ENCODE assay signal across 8 mouse cellular contexts in the genomic region with DNA sequence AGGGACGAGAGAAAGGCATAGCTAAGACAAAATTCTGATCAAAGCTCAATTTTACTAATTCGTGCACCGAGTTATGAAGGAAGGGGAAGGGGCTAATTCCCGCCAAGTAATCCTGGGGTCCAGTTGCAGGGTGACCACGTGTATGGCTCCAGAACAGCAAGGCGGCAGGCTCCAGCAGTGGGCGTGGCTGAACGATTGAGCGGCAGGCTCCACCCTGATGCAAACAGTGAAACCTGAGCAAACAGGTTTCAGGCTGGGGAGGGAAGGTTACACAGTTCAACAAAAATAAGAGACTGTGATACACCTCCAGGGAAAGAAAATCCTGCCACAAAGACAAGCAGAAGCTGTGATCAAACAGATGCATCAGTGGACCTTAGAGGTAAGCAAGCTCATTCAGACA. TPM values are rescaled to one million over a fixed set of nuclear protein-coding genes. Genes with fewer than 3 reads are reported as not detected.
DNase-seq lines count a peak whose midpoint lies in the region; ATAC-seq and TF ChIP-seq lines count a peak whose summit lies in the region.
"Not testable (repeated sequence)": the region's sequence is repeated elsewhere in the genome, so short reads cannot be mapped to it uniquely, and the experiment has no call there.
"Had no signal": no experiment of that assay in that cellular context is flagged by ENCODE, and none has a peak within 500 bp of the region (broad histone marks: within the 10 kb centered on the region; RNA-seq: fewer than 3 reads in every experiment).

No protein-coding gene starts in this region.

- not testable (repeated sequence) for ATAC-seq in liver, embryonic 15.5 days (ENCODE audit: insufficient read depth)
- ATAC-seq in stomach, postnatal 0 days (ENCODE audit: low FRiP score, low TSS enrichment), result peak; percentile 81

- H3K4me2 ChIP-seq in liver, embryonic 15.5 days, result peak overlapping the region; percentile 7; the same call in 1 of the 2 replicates
- not testable (repeated sequence) for H3K4me2 ChIP-seq in stomach, postnatal 0 days (replicated peaks; ENCODE audit: low read depth)

- DNase-seq in ES-CJ7 (ENCODE audit: low read depth, low spot score) (peak; percentile 54), ZHBTc4 (ENCODE audit: low read depth, low spot score) (peak; percentile 64)
- not testable (repeated sequence) for DNase-seq in kidney, adult 2 months
- peak; percentile 35 for DNase-seq in lung, postnatal 36 days
- peak; percentile 75 for DNase-seq in stomach, postnatal 0 days (ENCODE audit: low spot score)
- peak; percentile 58 for DNase-seq in yolk sac, embryonic 10.5 days (ENCODE audit: low spot score)

- peak overlapping the region; percentile 38; the same call in 1 of the 2 replicates for H3K27ac ChIP-seq in kidney, adult 2 months (ENCODE audit: insufficient read depth, low read depth, low read length)
- H3K27ac ChIP-seq in liver, embryonic 15.5 days (replicated peaks); stomach, postnatal 0 days (replicated peaks): not testable (repeated sequence)

- not testable (repeated sequence) for H3K4me1 ChIP-seq in kidney, adult 2 months (ENCODE audit: control insufficient read depth, insufficient read depth, low read length); liver, embryonic 15.5 days (replicated peaks); stomach, postnatal 0 days (replicated peaks; ENCODE audit: control insufficient read depth, insufficient read depth)

- TF ChIP-seq EP300 in stomach, postnatal 0 days (optimal IDR thresholded peaks at IDR 0.05), result not testable (repeated sequence)

- 40% methylated on average over 9 of the region's 9 CpGs for WGBS in kidney, adult 2 months
- 36% methylated on average over 9 of the region's 9 CpGs for WGBS in liver, embryonic 15.5 days (ENCODE audit: insufficient replicate concordance)
- WGBS in stomach, postnatal 0 days, result 37% methylated on average over 9 of the region's 9 CpGs

- not testable (repeated sequence) for H3K36me3 ChIP-seq in kidney, adult 2 months (ENCODE audit: control insufficient read depth, insufficient read depth, low read length); liver, embryonic 15.5 days (replicated peaks); stomach, postnatal 0 days (ENCODE audit: control insufficient read depth, insufficient read depth, low read length)

- H3K27me3 ChIP-seq in kidney, adult 2 months (replicated peaks; ENCODE audit: control insufficient read depth, insufficient read depth, low read length); liver, embryonic 15.5 days; stomach, postnatal 0 days (ENCODE audit: control insufficient read depth, insufficient read depth, low read length): not testable (repeated sequence)

- not testable (repeated sequence) for H3K9me3 ChIP-seq in liver, embryonic 15.5 days (replicated peaks); stomach, postnatal 0 days (ENCODE audit: control insufficient read depth, low read length)

- not testable (repeated sequence) for H3K4me3 ChIP-seq in kidney, adult 2 months (ENCODE audit: insufficient read depth, low read depth, low read length); liver, embryonic 15.5 days (replicated peaks); stomach, postnatal 0 days (ENCODE audit: low read depth, low read length)

- TF ChIP-seq POLR2A in kidney, adult 2 months (IDR thresholded peaks at IDR 0.05; ENCODE audit: low read depth, low read length), result not testable (repeated sequence)

- H3K9ac ChIP-seq in liver, embryonic 15.5 days; stomach, postnatal 0 days (ENCODE audit: low read length): not testable (repeated sequence)

- TF ChIP-seq CTCF in kidney, adult 2 months (conservative IDR thresholded peaks at IDR 0.05; ENCODE audit: insufficient read depth, insufficient read length, low read depth, low read length); stomach, postnatal 0 days (IDR thresholded peaks at IDR 0.05; ENCODE audit: low read depth): not testable (repeated sequence)

RNA-seq across cellular contexts. Expression of a gene that starts 19.6 kb away (rescaled TPM):
- 53.5 and 56.0 TPM in 2 replicates for polyA plus RNA-seq in kidney, adult 2 months (2012; rRNA removed)
- 0.13 TPM in 1 of 2 replicates, not detected in the other for polyA plus RNA-seq in liver, embryonic 15.5 days (2015; fragmentation: Nextera tagmentation; extraction: Ambion mirVana)
- polyA plus RNA-seq in stomach, postnatal 0 days (2015; fragmentation: Nextera tagmentation; extraction: Ambion mirVana), result 23.0 and 24.4 TPM in 2 replicates
- polyA plus RNA-seq: CD4-positive, CD25-positive, alpha-beta regulatory T cell, adult 4 months had no signal

Comparison
In these comparisons a context has a peak if more than half of its experiments do, and no peak if none do; other contexts are left out.
1. RNA of a gene that starts 19.6 kb away (polyA plus RNA-seq): 53.5 to 56.0 TPM in kidney, adult 2 months and 23.0 to 24.4 TPM in stomach, postnatal 0 days; 0.13 TPM in liver, embryonic 15.5 days; every median in the first group is over 10 times any median in the second.